Mouse (Mus musculus): ENCODE results near the gene Rps7.

- TF ChIP-seq CTCF (IDR thresholded peaks at IDR 0.05; ENCODE audit: borderline replicate concordance, insufficient read depth, low read length) (no peak), POLR2A (IDR thresholded peaks at IDR 0.05; ENCODE audit: low read depth, low read length) (no peak)
These were observed 23.4 kb downstream of the Rps7 start for GRCm38 (mm10) chr12:28612391-28612790.

All from embryonic fibroblast, embryonic 13.5 days (primary cell).